Mouse (Mus musculus) ES-E14 (cell line): ENCODE data around the gene Asb8.

ENCODE experiments used
- CHD2 ChIP-seq: IDR thresholded peaks from 2 replicates; pipeline ENCODE4 v1.6.1; 2014; ENCODE audit warnings: mild to moderate bottlenecking, low read depth, low read length, inconsistent platforms
- ZNF384 ChIP-seq: IDR thresholded peaks from 2 replicates; pipeline ENCODE4 v1.6.1; 2012; ENCODE audit warnings: low read depth, low read length, inconsistent platforms

DNA sequence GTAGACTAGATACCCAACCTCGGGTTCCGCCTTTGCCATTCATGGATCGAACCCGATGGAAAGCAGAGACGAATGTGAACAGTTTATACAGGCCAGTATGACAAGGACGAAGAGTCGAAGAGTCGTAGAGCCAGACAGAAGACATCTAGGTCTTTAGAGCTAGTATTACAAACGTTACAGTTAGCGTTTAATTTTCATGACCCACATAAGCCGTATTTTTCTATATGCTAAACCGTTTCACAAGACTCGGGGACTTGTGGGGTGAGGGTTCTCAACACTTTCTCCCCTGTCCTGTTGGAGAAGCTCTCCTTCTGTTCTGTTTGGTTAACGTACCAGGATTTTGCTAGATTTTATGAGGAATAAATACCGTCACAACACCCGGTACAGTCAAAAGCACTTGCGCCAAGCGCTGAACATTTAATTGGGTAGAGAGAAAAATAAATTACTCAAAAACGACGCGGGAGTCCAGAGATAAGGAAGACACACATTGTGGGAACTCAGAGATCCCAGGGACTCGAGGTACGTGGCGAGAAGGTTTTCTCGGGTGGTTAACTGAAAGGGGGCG is 15.2 kb upstream of the Asb8 start:
- no peak for TF ChIP-seq ZNF384
- TF ChIP-seq CHD2 = no peak
